Mouse (Mus musculus) urinary bladder, postnatal 14 days (tissue): ENCODE measurements at regions not wholly inside any gene's neighbourhood (a gene's known extent, or its start where the extent isn't known, plus 50 kb on each side); places are given as distances from the start of the nearest gene placed in this dataset.

ENCODE experiments used
- DNase-seq: peaks from one replicate; pipeline ENCODE4 v3.0.0; 2021; ENCODE audit warnings: low spot score

DNA sequence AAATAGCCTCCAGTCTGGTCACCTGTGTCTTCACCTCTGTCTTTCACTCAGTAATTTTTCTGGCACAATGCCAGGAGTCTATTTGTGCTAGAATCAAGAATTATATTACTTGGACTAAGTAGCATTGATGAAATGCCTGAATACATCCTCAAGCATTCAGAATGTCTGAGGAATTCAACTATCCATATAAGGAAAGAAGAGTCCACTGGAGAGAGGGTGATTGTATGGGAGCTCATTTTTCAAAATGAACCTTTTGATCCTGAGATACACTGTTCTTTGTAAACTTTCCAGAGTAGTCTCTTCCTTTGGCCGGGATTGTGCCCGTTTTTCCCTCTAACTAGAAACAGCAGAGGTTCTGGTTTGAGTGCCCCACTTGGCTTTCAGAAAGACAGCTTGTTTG, 367.0 kb upstream of the Kif18a start:
- DNase-seq = no peak

DNA sequence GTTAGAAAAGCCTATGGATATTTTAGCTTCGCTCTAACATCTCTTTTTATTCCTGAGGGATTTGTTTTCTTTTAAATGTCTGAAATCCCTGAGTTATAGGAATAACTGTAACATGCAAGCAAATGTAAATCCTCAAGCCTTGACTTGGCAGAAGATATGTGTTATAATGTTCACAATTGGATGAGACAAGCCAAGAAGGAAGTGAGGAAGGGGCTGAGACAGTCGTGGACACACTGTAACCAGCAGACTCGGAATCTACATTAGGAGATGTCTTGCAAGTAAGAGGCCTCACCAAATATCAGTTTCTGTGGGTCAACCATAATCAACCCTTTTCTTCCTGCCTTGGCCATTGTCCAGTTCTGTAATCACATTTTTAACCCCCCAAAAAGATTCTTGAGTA, 366.6 kb upstream of the Kif18a start:
- no peak for DNase-seq

DNA sequence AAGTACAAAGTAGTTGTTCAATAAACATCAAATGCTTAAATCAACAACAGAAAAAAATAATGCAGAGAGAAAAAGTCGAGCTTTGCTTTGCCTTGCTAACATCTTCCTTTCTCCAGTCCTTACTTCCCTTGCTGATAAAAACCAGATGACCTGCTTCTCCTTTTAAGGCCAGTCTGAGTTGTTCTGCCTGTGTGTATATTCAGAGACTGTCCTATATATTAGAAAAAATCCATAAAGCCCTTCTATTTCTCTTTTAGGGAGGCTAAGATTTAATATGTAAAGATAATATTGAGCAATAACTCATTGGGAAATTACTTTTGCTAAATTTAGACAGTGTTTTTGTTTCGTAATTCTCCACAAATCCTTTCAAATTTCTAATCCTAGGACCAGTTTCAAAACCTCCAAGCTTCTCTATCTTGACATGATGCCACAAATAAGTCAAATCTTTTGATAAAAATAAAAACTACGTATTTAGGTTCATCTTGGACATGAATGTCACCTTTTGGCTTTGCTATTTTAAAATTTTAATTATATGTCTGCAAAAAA, 361.0 kb upstream of the Kif18a start:
- no peak for DNase-seq

- DNase-seq = no peak
These were observed 360.4 kb upstream of the Kif18a start for GRCm38 (mm10) chr2:108920111-108920510.

GRCm38 (mm10) chr2:108935981-108936762, 344.4 kb upstream of the Kif18a start:
- DNase-seq = no peak

DNA sequence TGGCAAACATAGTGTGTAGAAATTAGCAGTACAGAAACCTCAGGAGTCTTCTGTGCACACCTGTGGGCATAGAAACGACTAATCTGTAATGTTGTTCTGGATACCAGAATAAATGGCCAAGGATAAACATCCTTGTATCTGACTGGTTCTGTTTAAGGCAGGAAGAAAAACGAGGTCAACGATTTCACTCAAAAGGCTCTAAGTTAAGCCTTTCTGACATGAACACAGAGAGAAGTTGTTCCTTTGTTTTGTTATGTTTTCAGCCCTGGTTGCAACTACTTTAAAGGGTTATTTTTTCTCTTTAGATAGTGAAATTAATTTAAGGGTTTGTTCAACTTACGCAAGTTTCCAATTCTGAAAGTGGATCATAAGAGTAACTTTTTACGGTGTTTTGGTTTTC, 299.6 kb upstream of the Kif18a start:
- no peak for DNase-seq

- no peak for DNase-seq
These were observed 264.3 kb upstream of the Kif18a start for GRCm38 (mm10) chr2:109016223-109016622.

GRCm38 (mm10) chr2:109017018-109017707, 263.4 kb upstream of the Kif18a start:
- DNase-seq = no peak

DNA sequence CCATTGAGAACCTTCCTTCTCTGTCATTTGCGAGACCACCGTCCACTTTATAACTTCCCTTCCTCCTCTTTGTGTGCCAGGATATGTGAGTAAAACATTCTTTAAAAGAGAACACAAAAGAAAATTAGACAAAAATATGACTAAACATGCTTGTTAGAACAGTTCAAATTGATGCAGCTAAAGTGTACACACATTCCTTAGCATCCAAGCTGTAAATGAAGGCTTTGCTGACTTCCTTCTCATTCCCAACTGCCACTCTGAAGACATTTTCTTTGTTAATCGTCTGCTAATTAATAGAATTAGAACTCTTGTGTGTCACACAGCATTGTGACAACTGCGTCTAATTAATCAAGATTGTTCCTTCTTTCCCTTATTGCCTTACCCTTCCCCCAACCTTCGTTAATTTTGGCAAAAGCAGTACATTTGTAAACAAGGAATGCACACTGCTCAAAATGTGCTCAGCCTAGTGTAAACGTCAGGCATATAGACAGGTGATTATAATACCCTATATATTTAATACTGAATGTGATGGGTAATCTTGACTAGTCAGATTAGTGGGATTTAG, 242.3 kb upstream of the Kif18a start:
- no peak for DNase-seq
